Mouse (Mus musculus): ENCODE measurements at regions not wholly inside any gene's neighbourhood (a gene's known extent, or its start where the extent isn't known, plus 50 kb on each side); places are given as distances from the start of the nearest gene placed in this dataset.

GRCm38 (mm10) chr17:51583984-51584880 lies 248.9 kb downstream of the Satb1 start:
- Histone ChIP-seq H3K4me3 (ENCODE audit: insufficient read depth in 1 of 2, low read depth in 1 of 2, low read length in 2 of 2, poor library complexity in 1 of 2, severe bottlenecking in 1 of 2) (no peak overlapping the region), H3K9me3 (ENCODE audit: control insufficient read depth, insufficient read depth, low read depth, low read length) (no peaks in the 10 kb centered on the region), H3K27ac (ENCODE audit: insufficient read depth, low read depth, low read length, poor library complexity, severe bottlenecking) (no peak overlapping the region), H3K36me3 (ENCODE audit: control insufficient read depth, insufficient read depth, low read length, poor library complexity, severe bottlenecking) (no peaks in the 10 kb centered on the region), H3K9ac (ENCODE audit: insufficient read depth, low read depth, low read length, poor library complexity, severe bottlenecking) (no peak overlapping the region), H3K4me1 (ENCODE audit: control insufficient read depth in 2 of 2, insufficient read depth in 2 of 2, low read length in 2 of 2, poor library complexity in 1 of 2) (no peaks in the 10 kb centered on the region)
- TF ChIP-seq MAFK (IDR thresholded peaks at IDR 0.05; ENCODE audit: insufficient read depth, low read depth, low read length) = no peak
- TF ChIP-seq ZNF384 (IDR thresholded peaks at IDR 0.05; ENCODE audit: low read depth, low read length) = no peak
- TF ChIP-seq CHD2 (IDR thresholded peaks at IDR 0.05; ENCODE audit: low read depth, low read length) = no peak
- in situ Hi-C loops (cut with MboI; ENCODE audit: low sequenced_read_pairs in 2 of 2, unreplicated experiment in 2 of 2) = no loop called here
- no peak for DNase-seq (ENCODE audit: low read depth, low spot score)

- in situ Hi-C loops (cut with MboI; ENCODE audit: low sequenced_read_pairs in 2 of 2, unreplicated experiment in 2 of 2) = no loop called here
- no peaks in the 10 kb centered on the region for H3K9me3 ChIP-seq (ENCODE audit: control insufficient read depth, insufficient read depth, low read depth, low read length)
- no peak for TF ChIP-seq MAFK (IDR thresholded peaks at IDR 0.05; ENCODE audit: insufficient read depth, low read depth, low read length)
- no peak for TF ChIP-seq CHD2 (IDR thresholded peaks at IDR 0.05; ENCODE audit: low read depth, low read length)
- TF ChIP-seq ZNF384 (IDR thresholded peaks at IDR 0.05; ENCODE audit: low read depth, low read length) = no peak
- no peak for TF ChIP-seq ZC3H11A (IDR thresholded peaks at IDR 0.05; ENCODE audit: borderline replicate concordance, low read depth, low read length)
- no peak for TF ChIP-seq HCFC1 (IDR thresholded peaks at IDR 0.05; ENCODE audit: borderline replicate concordance, insufficient read depth, low read length)
- H3K36me3 ChIP-seq (ENCODE audit: control insufficient read depth, insufficient read depth, low read length, poor library complexity, severe bottlenecking) = no peaks in the 10 kb centered on the region
- H3K4me3 ChIP-seq (ENCODE audit: insufficient read depth in 1 of 2, low read depth in 1 of 2, low read length in 2 of 2, poor library complexity in 1 of 2, severe bottlenecking in 1 of 2) = no peak overlapping the region
- H3K4me1 ChIP-seq (ENCODE audit: control insufficient read depth in 2 of 2, insufficient read depth in 2 of 2, low read length in 2 of 2, poor library complexity in 1 of 2) = no peaks in the 10 kb centered on the region
- no peak overlapping the region for H3K27ac ChIP-seq (ENCODE audit: insufficient read depth, low read depth, low read length, poor library complexity, severe bottlenecking)
- no peak overlapping the region for H3K9ac ChIP-seq (ENCODE audit: insufficient read depth, low read depth, low read length, poor library complexity, severe bottlenecking)
- no peak for DNase-seq (ENCODE audit: low read depth, low spot score)
Measured at GRCm38 (mm10) chr17:51583277-51583676, 249.8 kb downstream of the Satb1 start.

- Histone ChIP-seq H3K36me3 (ENCODE audit: control insufficient read depth, insufficient read depth, low read length, poor library complexity, severe bottlenecking) (no peaks in the 10 kb centered on the region), H3K4me1 (ENCODE audit: control insufficient read depth in 2 of 2, insufficient read depth in 2 of 2, low read length in 2 of 2, poor library complexity in 1 of 2) (no peaks in the 10 kb centered on the region), H3K27ac (ENCODE audit: insufficient read depth, low read depth, low read length, poor library complexity, severe bottlenecking) (no peak overlapping the region), H3K9ac (ENCODE audit: insufficient read depth, low read depth, low read length, poor library complexity, severe bottlenecking) (no peak overlapping the region), H3K4me3 (ENCODE audit: insufficient read depth in 1 of 2, low read depth in 1 of 2, low read length in 2 of 2, poor library complexity in 1 of 2, severe bottlenecking in 1 of 2) (no peak overlapping the region), H3K9me3 (ENCODE audit: control insufficient read depth, insufficient read depth, low read depth, low read length) (no peaks in the 10 kb centered on the region)
- in situ Hi-C loops (cut with MboI; ENCODE audit: low sequenced_read_pairs in 2 of 2, unreplicated experiment in 2 of 2) = no loop called here
- DNase-seq (ENCODE audit: low read depth, low spot score) = no peak
- TF ChIP-seq ZNF384 (IDR thresholded peaks at IDR 0.05; ENCODE audit: low read depth, low read length) = no peak
- no peak for TF ChIP-seq ZC3H11A (IDR thresholded peaks at IDR 0.05; ENCODE audit: borderline replicate concordance, low read depth, low read length)
- peak; percentile 89; the same call in 1 of the 2 replicates for TF ChIP-seq MAFK (IDR thresholded peaks at IDR 0.05; ENCODE audit: insufficient read depth, low read depth, low read length)
- no peak for TF ChIP-seq CHD2 (IDR thresholded peaks at IDR 0.05; ENCODE audit: low read depth, low read length)
Measured at GRCm38 (mm10) chr17:51555854-51556253, 277.2 kb downstream of the Satb1 start.

- Histone ChIP-seq H3K27ac (ENCODE audit: insufficient read depth, low read depth, low read length, poor library complexity, severe bottlenecking) (no peak overlapping the region), H3K36me3 (ENCODE audit: control insufficient read depth, insufficient read depth, low read length, poor library complexity, severe bottlenecking) (no peaks in the 10 kb centered on the region), H3K4me3 (ENCODE audit: insufficient read depth in 1 of 2, low read depth in 1 of 2, low read length in 2 of 2, poor library complexity in 1 of 2, severe bottlenecking in 1 of 2) (no peak overlapping the region), H3K9ac (ENCODE audit: insufficient read depth, low read depth, low read length, poor library complexity, severe bottlenecking) (no peak overlapping the region), H3K4me1 (ENCODE audit: control insufficient read depth in 2 of 2, insufficient read depth in 2 of 2, low read length in 2 of 2, poor library complexity in 1 of 2) (no peaks in the 10 kb centered on the region), H3K9me3 (ENCODE audit: control insufficient read depth, insufficient read depth, low read depth, low read length) (no peaks in the 10 kb centered on the region)
- no peak for DNase-seq (ENCODE audit: low read depth, low spot score)
- TF ChIP-seq MAFK (IDR thresholded peaks at IDR 0.05; ENCODE audit: insufficient read depth, low read depth, low read length) (no peak), ZC3H11A (IDR thresholded peaks at IDR 0.05; ENCODE audit: borderline replicate concordance, low read depth, low read length) (no peak), HCFC1 (IDR thresholded peaks at IDR 0.05; ENCODE audit: borderline replicate concordance, insufficient read depth, low read length) (no peak), ZNF384 (IDR thresholded peaks at IDR 0.05; ENCODE audit: low read depth, low read length) (no peak), CHD2 (IDR thresholded peaks at IDR 0.05; ENCODE audit: low read depth, low read length) (no peak)
- in situ Hi-C loops (cut with MboI; ENCODE audit: low sequenced_read_pairs in 2 of 2, unreplicated experiment in 2 of 2) = no loop called here
Measured at GRCm38 (mm10) chr17:51554446-51554845, 278.6 kb downstream of the Satb1 start.

All from ES-E14 (cell line).